Mouse (Mus musculus) thymus, adult 2 months (tissue): Measurements from ENCODE around the gene Ttbk1. TPM values are rescaled to one million over a fixed set of nuclear protein-coding genes. Genes with fewer than 3 reads are reported as not detected.

Source experiments
- DNase-seq: peaks from one replicate; pipeline ENCODE4 v3.0.0; 2021
- H3K27ac ChIP-seq: fragments of 200-500 bp; 2 replicates; pipeline ENCODE4 v1.5.1; 2012; ENCODE audit warnings: low read length, control low read depth; ENCODE audit not compliant: control insufficient read depth, insufficient read depth
- H3K27me3 ChIP-seq: fragments of 200-500 bp; 2 replicates; pipeline ENCODE4 v1.6.1; 2012; ENCODE audit warnings: mild to moderate bottlenecking, low read length, moderate library complexity, mixed read lengths; ENCODE audit not compliant: control insufficient read depth, insufficient read depth
- H3K36me3 ChIP-seq: fragments of 200-500 bp; 2 replicates; pipeline ENCODE4 v1.6.1; 2012; ENCODE audit warnings: mild to moderate bottlenecking, low read length, moderate library complexity; ENCODE audit not compliant: control insufficient read depth, insufficient read depth
- H3K4me1 ChIP-seq: fragments of 200-500 bp; replicated peaks from 2 replicates; pipeline ENCODE4 v1.6.1; 2012; ENCODE audit warnings: low read length; ENCODE audit not compliant: control insufficient read depth, insufficient read depth
- H3K4me3 ChIP-seq: fragments of 200-500 bp; 2 replicates; pipeline ENCODE4 v1.5.1; 2012; ENCODE audit warnings: mild to moderate bottlenecking, low read length, control low read depth, moderate library complexity; ENCODE audit not compliant: control insufficient read depth, insufficient read depth
- CTCF ChIP-seq: fragments of 200-500 bp; IDR thresholded peaks from 2 replicates; pipeline ENCODE4 v1.5.1; 2012; ENCODE audit warnings: mild to moderate bottlenecking, control low read depth, low read length, moderate library complexity, borderline replicate concordance; ENCODE audit not compliant: control insufficient read depth, poor library complexity, insufficient read depth; ENCODE audit errors: extremely low read depth
- POLR2A ChIP-seq: fragments of 200-500 bp; IDR thresholded peaks from 2 replicates; pipeline ENCODE4 v1.6.1; 2012; ENCODE audit warnings: mild to moderate bottlenecking, low read length, control low read depth, moderate library complexity; ENCODE audit not compliant: control insufficient read depth, poor library complexity, insufficient read depth; ENCODE audit errors: extremely low read depth
- WGBS: fragments of 180-500 bp; shearing (Covaris S2); methylation state at CpG from one replicate; pipeline ENCODE4 v1.1.7; 2018; 5-methylcytosine and 5-hydroxymethylcytosine counted together
- polyA plus RNA-seq: library from polyadenylated mRNA; depleted of rRNA; stranded (reverse); fragments of >200 nt; gene quantifications from 2 replicates; pipeline ENCODE4 v1.2.3, GENCODE M21; 2012

The Ttbk1 gene
- polyA plus RNA-seq, 1 experiment = 1.0 TPM

GRCm38 (mm10) chr17:46453302-46453948 lies 34.0 kb downstream of the Ttbk1 start:
- no peak for TF ChIP-seq CTCF
- no peak for TF ChIP-seq POLR2A
- no peak for DNase-seq
- H3K27me3 ChIP-seq = peaks cover 20% of the 10 kb centered on the region; the same call in 1 of the 2 replicates
- 20% methylated on average over 13 of the region's 13 CpGs for WGBS
- H3K36me3 ChIP-seq = no peaks in the 10 kb centered on the region
- H3K4me1 ChIP-seq = no peaks in the 10 kb centered on the region; the same call in 1 of the 2 replicates
- no peak overlapping the region for H3K27ac ChIP-seq
- H3K4me3 ChIP-seq = no peak overlapping the region

GRCm38 (mm10) chr17:46452683-46453082 lies 34.8 kb downstream of the Ttbk1 start:
- Histone ChIP-seq H3K4me1 (no peaks in the 10 kb centered on the region; the same call in 1 of the 2 replicates), H3K27ac (no peak overlapping the region), H3K4me3 (no peak overlapping the region), H3K27me3 (peaks cover 20% of the 10 kb centered on the region; the same call in 1 of the 2 replicates), H3K36me3 (no peaks in the 10 kb centered on the region)
- whole genome bisulfite sequencing = 63% methylated on average over 5 of the region's 5 CpGs
- DNase-seq = no peak
- TF ChIP-seq POLR2A (no peak), CTCF (no peak)

- Histone ChIP-seq H3K36me3 (no peaks in the 10 kb centered on the region), H3K4me3 (no peak overlapping the region), H3K27ac (no peak overlapping the region), H3K27me3 (peaks cover 6% of the 10 kb centered on the region; the same call in 1 of the 2 replicates), H3K4me1 (no peaks in the 10 kb centered on the region)
- DNase-seq = no peak
- TF ChIP-seq CTCF (no peak), POLR2A (no peak)
- 94% methylated on average over 16 of the region's 16 CpGs for WGBS
Measured at GRCm38 (mm10) chr17:46446264-46446663, 41.2 kb downstream of the Ttbk1 start.

- WGBS = 13% methylated on average over 50 of the region's 50 CpGs
- no peak overlapping the region for H3K4me3 ChIP-seq
- TF ChIP-seq POLR2A (no peak), CTCF (no peak)
- H3K27me3 ChIP-seq = peaks cover 6% of the 10 kb centered on the region; the same call in 1 of the 2 replicates
- H3K4me1 ChIP-seq = no peaks in the 10 kb centered on the region
- H3K36me3 ChIP-seq = no peaks in the 10 kb centered on the region
- no peak for DNase-seq
- no peak overlapping the region for H3K27ac ChIP-seq
Measured at GRCm38 (mm10) chr17:46444839-46445579, 42.5 kb downstream of the Ttbk1 start.

- H3K27ac ChIP-seq = no peak overlapping the region
- no peaks in the 10 kb centered on the region; the same call in 1 of the 2 replicates for H3K27me3 ChIP-seq
- H3K36me3 ChIP-seq = no peaks in the 10 kb centered on the region
- no peak for TF ChIP-seq CTCF
- TF ChIP-seq POLR2A = no peak
- DNase-seq = no peak
- H3K4me3 ChIP-seq = no peak overlapping the region
- no peaks in the 10 kb centered on the region for H3K4me1 ChIP-seq
- 94% methylated on average over 10 of the region's 10 CpGs for WGBS
Measured at GRCm38 (mm10) chr17:46439176-46439575, 48.3 kb downstream of the Ttbk1 start.

- Histone ChIP-seq H3K4me3 (no peak within 1 kb of the TSS), H3K36me3 (no peaks in the 10 kb centered on the region), H3K27ac (no peak within 1 kb of the TSS), H3K27me3 (no peaks in the 10 kb centered on the region; the same call in 1 of the 2 replicates), H3K4me1 (no peaks in the 10 kb centered on the region)
- WGBS = 95% methylated on average over 4 of the region's 4 CpGs
- TF ChIP-seq CTCF = no peak
- TF ChIP-seq POLR2A = no peak
- DNase-seq = no peak
Measured at GRCm38 (mm10) chr17:46438298-46438873, 49.1 kb downstream of the Ttbk1 start, which contains the start of gene Slc22a7. Gene Slc22a7, minus strand, starts transcription at chr17:46438457.
